Mouse (Mus musculus): ENCODE measurements around the gene Rtn4rl1.

- TF ChIP-seq CTCF (IDR thresholded peaks at IDR 0.05; ENCODE audit: borderline replicate concordance, insufficient read depth, low read length) (no peak), POLR2A (IDR thresholded peaks at IDR 0.05; ENCODE audit: low read depth, low read length) (no peak)
Measured at GRCm38 (mm10) chr11:75304797-75305196, 111.2 kb downstream of the Rtn4rl1 start.
